Mouse (Mus musculus): ENCODE data around the gene Trip4. TPM values are rescaled to one million over a fixed set of nuclear protein-coding genes. Genes with fewer than 3 reads are reported as not detected.

Trip4 gene
- polyA plus RNA-seq (2016; fragmentation: Nextera tagmentation; extraction: Ambion mirVana) = 37.4 and 41.7 TPM in 2 replicates

GRCm38 (mm10) chr9:65908394-65909300 is at the start of gene Trip4, which contains the start of gene Csnk1g1:
Gene Trip4, minus strand, starts transcription at chr9:65908794.
Gene Csnk1g1, plus strand, starts transcription at chr9:65908924.
- Histone ChIP-seq H3K27me3 (no peaks in the 10 kb centered on the region), H3K9me3 (replicated peaks) (no peaks in the 10 kb centered on the region), H3K4me2 (replicated peaks) (peak within 1 kb of the TSS; percentile 80), H3K36me3 (no peaks in the 10 kb centered on the region), H3K27ac (peak within 1 kb of the TSS; percentile 91), H3K4me1 (peaks cover 6% of the 10 kb centered on the region), H3K4me3 (peak within 1 kb of the TSS; percentile 71), H3K9ac (peak within 1 kb of the TSS; percentile 87)
- WGBS = under 1% methylated on average over 38 of the region's 38 CpGs
- ATAC-seq (ENCODE audit: low FRiP score) = peak; percentile 99

DNA sequence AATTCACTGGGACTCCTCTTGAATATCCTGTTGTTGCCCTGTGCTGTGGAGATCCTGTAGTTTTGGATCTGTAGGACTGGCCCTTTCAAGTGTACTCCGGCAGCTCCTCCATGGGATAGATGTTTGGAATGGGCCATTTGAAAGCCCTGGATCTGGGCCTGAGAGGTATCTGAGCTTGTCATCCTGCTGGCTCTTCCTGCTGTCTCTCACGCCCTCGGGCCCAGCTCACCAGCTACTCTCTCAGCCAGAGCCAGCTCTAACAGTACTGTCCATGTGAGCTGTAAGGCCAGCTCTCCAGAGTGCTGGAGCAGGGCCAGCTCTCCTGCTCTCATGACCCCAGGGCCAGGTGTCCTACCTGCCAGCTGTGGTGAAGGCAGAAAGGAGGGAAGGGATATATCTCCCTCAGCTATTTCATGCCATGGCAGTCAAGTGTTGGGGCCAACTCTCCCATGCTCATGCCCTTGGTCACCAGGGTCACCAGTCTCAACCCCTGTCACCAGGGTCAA is 42.5 kb upstream of the Trip4 start:
- Histone ChIP-seq H3K4me3 (no peak overlapping the region), H3K9me3 (replicated peaks) (no peaks in the 10 kb centered on the region), H3K27ac (no peak overlapping the region), H3K4me2 (replicated peaks) (no peak overlapping the region), H3K36me3 (peaks cover 12% of the 10 kb centered on the region; the same call in 1 of the 2 replicates), H3K27me3 (no peaks in the 10 kb centered on the region), H3K4me1 (no peaks in the 10 kb centered on the region), H3K9ac (no peak overlapping the region)
- no peak for ATAC-seq (ENCODE audit: low FRiP score)
- 94% methylated on average over 3 of the region's 3 CpGs for WGBS

DNA sequence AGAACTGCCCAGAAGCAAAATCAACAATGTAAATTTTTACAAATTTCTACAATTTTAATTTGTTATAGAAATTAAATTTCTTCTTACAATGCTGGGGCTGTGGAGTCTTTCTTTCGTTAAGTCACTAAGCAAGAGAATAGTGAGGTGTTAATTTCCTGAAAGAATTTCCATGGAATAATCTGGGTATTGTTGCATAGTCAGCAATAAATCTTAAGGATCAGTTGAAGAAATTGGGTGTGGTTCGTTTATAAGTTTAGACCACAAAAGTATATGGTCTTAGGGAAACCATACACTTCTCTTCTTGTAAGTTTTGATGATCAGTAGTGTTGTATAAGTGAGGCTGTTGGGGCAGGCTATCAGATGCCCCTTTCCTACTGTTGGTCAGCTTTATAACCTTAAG is 29.0 kb upstream of the Trip4 start:
- no peak for ATAC-seq (ENCODE audit: low FRiP score)
- Histone ChIP-seq H3K9ac (no peak overlapping the region), H3K4me3 (no peak overlapping the region), H3K27ac (no peak overlapping the region), H3K4me2 (replicated peaks) (no peak overlapping the region), H3K4me1 (no peaks in the 10 kb centered on the region), H3K9me3 (replicated peaks) (no peaks in the 10 kb centered on the region), H3K27me3 (no peaks in the 10 kb centered on the region), H3K36me3 (no peaks in the 10 kb centered on the region)
- 93% methylated on average over 2 of the region's 2 CpGs for WGBS

- H3K4me2 ChIP-seq (replicated peaks) = no peak overlapping the region
- H3K36me3 ChIP-seq = no peaks in the 10 kb centered on the region
- H3K4me3 ChIP-seq = no peak overlapping the region
- no peaks in the 10 kb centered on the region for H3K4me1 ChIP-seq
- no peaks in the 10 kb centered on the region for H3K27me3 ChIP-seq
- no peak overlapping the region for H3K27ac ChIP-seq
- no peak overlapping the region for H3K9ac ChIP-seq
- no peak for ATAC-seq (ENCODE audit: low FRiP score)
- H3K9me3 ChIP-seq (replicated peaks) = no peaks in the 10 kb centered on the region
These were observed 21.2 kb upstream of the Trip4 start for GRCm38 (mm10) chr9:65929826-65930225.

DNA sequence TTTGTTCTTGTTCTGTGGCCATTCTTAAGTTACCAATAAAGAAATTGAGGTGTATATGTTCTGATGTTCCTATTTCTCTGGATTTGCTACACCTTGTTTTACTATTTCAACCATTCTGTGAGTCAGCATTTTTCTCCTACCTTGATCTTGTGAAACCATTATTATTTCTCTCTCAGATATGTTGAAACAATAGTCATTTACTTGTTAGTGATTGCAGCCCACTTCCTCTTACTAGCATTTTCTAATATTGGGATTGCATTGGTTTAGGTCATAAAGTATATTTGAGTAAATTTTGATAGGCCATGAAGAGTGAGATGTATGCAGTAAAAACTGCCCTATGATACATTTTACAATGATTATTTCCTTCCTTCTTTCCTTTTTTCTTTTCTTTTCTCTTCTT is 19.9 kb upstream of the Trip4 start:
- Histone ChIP-seq H3K36me3 (no peaks in the 10 kb centered on the region), H3K27me3 (no peaks in the 10 kb centered on the region), H3K4me3 (no peak overlapping the region), H3K9me3 (replicated peaks) (no peaks in the 10 kb centered on the region), H3K27ac (no peak overlapping the region), H3K4me2 (replicated peaks) (no peak overlapping the region), H3K9ac (no peak overlapping the region), H3K4me1 (no peaks in the 10 kb centered on the region)
- no peak for ATAC-seq (ENCODE audit: low FRiP score)

- Histone ChIP-seq H3K36me3 (no peaks in the 10 kb centered on the region), H3K4me1 (no peaks in the 10 kb centered on the region), H3K27ac (no peak overlapping the region), H3K4me2 (replicated peaks) (no peak overlapping the region), H3K9ac (no peak overlapping the region), H3K4me3 (no peak overlapping the region), H3K9me3 (replicated peaks) (no peaks in the 10 kb centered on the region), H3K27me3 (no peaks in the 10 kb centered on the region)
- WGBS = 96% methylated on average over 1 of the region's 1 CpGs
- ATAC-seq (ENCODE audit: low FRiP score) = no peak
These were observed 8.4 kb upstream of the Trip4 start for GRCm38 (mm10) chr9:65917015-65917414.

GRCm38 (mm10) chr9:65913976-65914375 is 5.4 kb upstream of the Trip4 start:
- no peak for ATAC-seq (ENCODE audit: low FRiP score)

GRCm38 (mm10) chr9:65909837-65910236 is 1.2 kb upstream of the Trip4 start:
- no peaks in the 10 kb centered on the region for H3K9me3 ChIP-seq (replicated peaks)
- H3K27ac ChIP-seq = peak overlapping the region; percentile 91; the same call in 1 of the 2 replicates
- H3K4me2 ChIP-seq (replicated peaks) = peak overlapping the region; percentile 80
- no peaks in the 10 kb centered on the region for H3K36me3 ChIP-seq
- H3K9ac ChIP-seq = peak overlapping the region; percentile 87
- H3K4me1 ChIP-seq = peaks cover 6% of the 10 kb centered on the region
- ATAC-seq (ENCODE audit: low FRiP score) = no peak
- peak overlapping the region; percentile 71 for H3K4me3 ChIP-seq
- 11% methylated on average over 4 of the region's 4 CpGs for WGBS
- H3K27me3 ChIP-seq = no peaks in the 10 kb centered on the region

More at GRCm38 (mm10) chr9:65913976-65914375, 5.4 kb upstream of the Trip4 start:
- Histone ChIP-seq H3K4me3 (no peak overlapping the region), H3K36me3 (no peaks in the 10 kb centered on the region), H3K4me1 (no peaks in the 10 kb centered on the region; the same call in 1 of the 2 replicates), H3K27me3 (no peaks in the 10 kb centered on the region), H3K9ac (no peak overlapping the region), H3K9me3 (replicated peaks) (no peaks in the 10 kb centered on the region), H3K27ac (no peak overlapping the region), H3K4me2 (replicated peaks) (no peak overlapping the region)
- WGBS = 82% methylated on average over 2 of the region's 2 CpGs

GRCm38 (mm10) chr9:65909301-65909801 is 757 bp upstream of the Trip4 start:
- Histone ChIP-seq H3K9me3 (replicated peaks) (no peaks in the 10 kb centered on the region), H3K36me3 (no peaks in the 10 kb centered on the region), H3K27me3 (no peaks in the 10 kb centered on the region), H3K4me1 (peaks cover 6% of the 10 kb centered on the region), H3K27ac (peak overlapping the region; percentile 91), H3K4me3 (peak overlapping the region; percentile 71), H3K9ac (peak overlapping the region; percentile 87), H3K4me2 (replicated peaks) (peak overlapping the region; percentile 80)
- ATAC-seq (ENCODE audit: low FRiP score) = peak; percentile 76; the same call in 1 of the 2 replicates
- under 1% methylated on average over 34 of the region's 34 CpGs for WGBS

DNA sequence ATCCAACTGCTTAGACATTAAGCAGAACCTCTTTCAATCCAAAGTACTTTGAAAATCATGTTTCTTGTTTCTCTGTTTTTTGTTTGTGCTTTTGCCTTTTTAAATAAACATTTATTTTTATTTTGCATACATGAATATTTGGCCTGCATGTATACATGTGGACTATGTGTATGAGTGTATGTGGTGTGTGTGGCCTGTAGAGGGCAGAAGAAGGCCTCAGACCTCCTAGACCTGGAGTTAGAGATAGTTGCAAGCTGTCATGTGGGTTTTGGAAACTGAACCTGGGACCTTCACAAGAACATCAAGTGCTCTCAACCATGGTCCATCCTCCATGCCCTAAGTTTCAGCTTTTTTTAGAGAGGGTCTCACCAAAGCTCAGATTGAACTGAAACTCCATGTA is 5.2 kb downstream of the Trip4 start:
- no peak overlapping the region for H3K4me2 ChIP-seq (replicated peaks)
- no peak overlapping the region for H3K27ac ChIP-seq
- no peaks in the 10 kb centered on the region for H3K27me3 ChIP-seq
- H3K9ac ChIP-seq = no peak overlapping the region
- H3K36me3 ChIP-seq = peaks cover 12% of the 10 kb centered on the region; the same call in 1 of the 2 replicates
- H3K9me3 ChIP-seq (replicated peaks) = no peaks in the 10 kb centered on the region
- H3K4me3 ChIP-seq = no peak overlapping the region
- no peak for ATAC-seq (ENCODE audit: low FRiP score)
- H3K4me1 ChIP-seq = peaks cover 6% of the 10 kb centered on the region

DNA sequence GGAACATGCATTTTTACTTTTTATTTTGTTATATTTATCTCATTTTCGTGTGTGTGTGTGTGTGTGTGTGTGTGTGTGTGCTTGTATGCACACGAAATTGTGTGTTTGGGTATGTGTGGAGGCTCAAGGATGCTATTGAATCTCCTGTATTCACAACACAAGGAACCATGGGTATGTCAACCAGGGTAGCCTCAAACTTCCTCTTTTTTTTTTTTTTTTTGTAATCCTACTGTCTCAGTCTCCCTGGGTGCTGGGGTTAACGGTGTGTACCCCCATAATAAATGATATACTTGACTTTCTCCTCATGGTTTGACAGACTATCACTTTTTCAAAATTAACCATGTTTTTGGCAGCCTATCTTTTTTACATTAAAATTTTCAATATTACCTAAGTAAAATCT is 5.7 kb downstream of the Trip4 start:
- H3K36me3 ChIP-seq = peaks cover 12% of the 10 kb centered on the region; the same call in 1 of the 2 replicates
- H3K9me3 ChIP-seq (replicated peaks) = no peaks in the 10 kb centered on the region
- H3K4me3 ChIP-seq = no peak overlapping the region
- H3K9ac ChIP-seq = no peak overlapping the region
- H3K4me2 ChIP-seq (replicated peaks) = no peak overlapping the region
- peaks cover 4% of the 10 kb centered on the region for H3K4me1 ChIP-seq
- no peak overlapping the region for H3K27ac ChIP-seq
- no peak for ATAC-seq (ENCODE audit: low FRiP score)
- H3K27me3 ChIP-seq = no peaks in the 10 kb centered on the region
- 94% methylated on average over 3 of the region's 3 CpGs for WGBS

DNA sequence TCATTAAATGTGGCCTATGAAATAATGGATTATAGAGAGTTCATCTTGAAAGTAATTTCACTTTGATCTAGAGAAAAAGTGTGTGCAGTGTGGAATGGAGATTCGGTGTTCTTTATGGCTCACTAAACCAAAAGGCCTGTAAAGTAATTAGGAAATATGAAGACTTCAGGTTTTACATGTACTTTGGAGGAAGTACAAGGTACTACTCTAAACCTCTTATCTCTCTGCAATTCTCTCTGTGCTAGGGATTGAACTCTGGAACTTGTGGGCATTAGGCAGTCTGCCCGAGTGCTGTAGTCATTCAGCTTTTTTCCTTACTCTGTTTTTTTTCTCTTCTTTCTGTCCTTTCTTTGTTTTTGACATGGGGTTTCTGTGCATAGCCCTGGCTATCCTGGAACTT is 11.6 kb downstream of the Trip4 start:
- Histone ChIP-seq H3K4me2 (replicated peaks) (no peak overlapping the region), H3K9me3 (replicated peaks) (no peaks in the 10 kb centered on the region), H3K27me3 (no peaks in the 10 kb centered on the region), H3K4me1 (no peaks in the 10 kb centered on the region), H3K9ac (no peak overlapping the region), H3K27ac (no peak overlapping the region), H3K36me3 (peaks cover 35% of the 10 kb centered on the region), H3K4me3 (no peak overlapping the region)
- WGBS = 91% methylated on average over 2 of the region's 2 CpGs
- ATAC-seq (ENCODE audit: low FRiP score) = no peak
